Mouse (Mus musculus) megakaryocyte-erythroid progenitor cell, adult 5-6 weeks (primary cell): ENCODE measurements at regions not wholly inside any gene's neighbourhood (a gene's known extent, or its start where the extent isn't known, plus 50 kb on each side); places are given as distances from the start of the nearest gene placed in this dataset.

Experiments used
- ATAC-seq: replicated peaks from 2 replicates; pipeline ENCODE4 v1.8.0; 2016; ENCODE audit warnings: mild to moderate bottlenecking, inconsistent platforms; ENCODE audit not compliant: severe bottlenecking, poor library complexity, low FRiP score, low TSS enrichment

DNA sequence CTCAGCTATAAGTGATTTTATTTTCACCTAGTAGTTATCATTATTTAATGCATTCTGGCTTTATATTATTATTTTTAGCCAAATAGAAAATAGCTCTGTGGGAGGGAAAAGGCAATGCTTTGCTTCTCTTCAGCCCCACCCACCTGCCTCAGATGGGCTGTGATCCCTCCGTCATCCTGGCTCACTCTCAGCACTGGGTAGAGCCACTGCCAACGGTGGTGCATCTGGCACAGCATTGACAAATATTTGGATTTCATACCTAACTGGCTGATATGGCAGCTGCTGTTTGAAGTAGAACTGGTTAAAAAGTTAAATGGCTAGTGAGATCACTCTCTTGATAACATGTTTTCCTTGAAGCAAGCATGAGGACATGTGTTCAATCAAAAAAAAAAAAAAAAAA, 53.6 kb upstream of the Dars start:
- no peak for ATAC-seq

DNA sequence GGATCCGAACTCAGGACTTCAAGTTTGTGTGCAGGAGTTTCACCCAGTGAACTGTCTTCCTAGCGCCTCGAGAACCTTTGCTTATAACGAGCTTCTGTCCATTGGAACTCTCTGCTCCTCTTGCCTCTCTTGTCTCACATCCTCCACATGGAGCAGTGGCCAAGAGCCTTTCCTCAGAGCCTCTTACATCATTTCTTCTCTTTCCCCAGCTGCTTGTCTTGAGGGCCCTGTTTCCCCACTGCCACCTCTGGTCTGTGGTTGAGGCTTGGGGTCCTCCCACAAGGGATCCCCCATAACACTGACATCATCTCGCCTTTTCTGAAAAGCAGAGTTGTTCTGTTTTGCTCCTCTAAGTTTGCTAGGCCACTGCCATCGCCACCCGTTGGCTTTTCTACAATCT, 51.9 kb upstream of the Dars start:
- ATAC-seq, result no peak
